Mouse (Mus musculus) intestine, embryonic 14.5 days (tissue): ENCODE results near the gene Anapc13. TPM values are rescaled to one million over a fixed set of nuclear protein-coding genes. Genes with fewer than 3 reads are reported as not detected.
A peak's percentile ranks its signal among the peaks of the same experiment; 100 is the strongest.

Source experiments
- ATAC-seq: fragments of 200-750 bp; cut with Nextera tagmentation; replicated peaks from 2 replicates; pipeline ENCODE4 v1.8.0; 2017; ENCODE audit warnings: low read depth, moderate number of reproducible peaks, moderate TSS enrichment, moderate library complexity; ENCODE audit not compliant: low FRiP score, low TSS enrichment
- DNase-seq: peaks from one replicate; pipeline ENCODE4 v3.0.0-alpha.2; 2018; ENCODE audit warnings: low spot score
- H3K27ac ChIP-seq: fragments of 300-500 bp; sonication (generic); 2 replicates; pipeline ENCODE4 v1.5.1; 2014; ENCODE audit warnings: low read depth, mild to moderate bottlenecking, control low read depth
- H3K27me3 ChIP-seq: fragments of 300-500 bp; sonication (generic); replicated peaks from 2 replicates; pipeline ENCODE4 v1.6.1; 2014; ENCODE audit warnings: low read length, control low read depth; ENCODE audit not compliant: control insufficient read depth, insufficient read depth
- H3K36me3 ChIP-seq: fragments of 300-500 bp; sonication (generic); 2 replicates; pipeline ENCODE4 v1.6.1; 2014; ENCODE audit warnings: low read length, control low read depth; ENCODE audit not compliant: control insufficient read depth, insufficient read depth
- H3K4me1 ChIP-seq: fragments of 300-500 bp; sonication (generic); replicated peaks from 2 replicates; pipeline ENCODE4 v1.6.1; 2014; ENCODE audit warnings: low read length, control low read depth, mixed read lengths; ENCODE audit not compliant: control insufficient read depth, insufficient read depth
- H3K4me2 ChIP-seq: fragments of 300-500 bp; sonication (generic); 2 replicates; pipeline ENCODE4 v1.6.1; 2014; ENCODE audit warnings: low read length
- H3K4me3 ChIP-seq: fragments of 300-500 bp; sonication (generic); 2 replicates; pipeline ENCODE4 v1.5.1; 2014; ENCODE audit warnings: low read depth, low read length, control low read depth, mixed read lengths
- H3K9ac ChIP-seq: fragments of 300-500 bp; sonication (generic); 2 replicates; pipeline ENCODE4 v1.6.1; 2014; ENCODE audit warnings: mild to moderate bottlenecking, low read length
- H3K9me3 ChIP-seq: fragments of 300-500 bp; sonication (generic); 2 replicates; pipeline ENCODE4 v1.6.1; 2016; ENCODE audit warnings: low read length, control low read depth; ENCODE audit not compliant: control insufficient read depth
- WGBS: fragments of 180-500 bp; shearing (Covaris S2); extraction: QIAGEN DNeasy Blood & Tissue Kit; methylation state at CpG from one replicate; pipeline ENCODE4 v1.1.7; 2014; 5-methylcytosine and 5-hydroxymethylcytosine counted together
- polyA plus RNA-seq: library from polyadenylated mRNA; unstranded; fragments of >200 nt; fragmentation: Nextera tagmentation; extraction: Ambion mirVana; gene quantifications from 2 replicates; pipeline ENCODE4 v1.2.1, GENCODE M21; 2014

Anapc13 gene
- polyA plus RNA-seq, 1 experiment from 2014 or later: 216 TPM

GRCm38 (mm10) chr9:102649917-102650527, 23.9 kb downstream of the Anapc13 start:
- WGBS: 14% methylated on average over 17 of the region's 17 CpGs
- peak overlapping the region; percentile 28 for H3K4me2 ChIP-seq

GRCm38 (mm10) chr9:102650637-102651036, 24.5 kb downstream of the Anapc13 start:
- Histone ChIP-seq H3K27ac (peak overlapping the region; percentile 76), H3K4me2 (peak overlapping the region; percentile 28; the same call in 1 of the 2 replicates)

More at GRCm38 (mm10) chr9:102649917-102650527, 23.9 kb downstream of the Anapc13 start:
- H3K36me3 ChIP-seq: no peaks in the 10 kb centered on the region
- ATAC-seq (peak; percentile 79), DNase-seq (peak; percentile 75)
- H3K4me1 ChIP-seq: peaks cover 26% of the 10 kb centered on the region
- H3K9me3 ChIP-seq: 0 out of 2 replicates have a peak, but pooled peaks cover 2% of the 10 kb centered on the region
- no peak overlapping the region for H3K4me3 ChIP-seq
- no peak overlapping the region for H3K9ac ChIP-seq
- H3K27ac ChIP-seq: peak overlapping the region; percentile 76
- H3K27me3 ChIP-seq: no peaks in the 10 kb centered on the region

GRCm38 (mm10) chr9:102651199-102651720, 25.2 kb downstream of the Anapc13 start:
- Histone ChIP-seq H3K27ac (no peak overlapping the region), H3K36me3 (no peaks in the 10 kb centered on the region), H3K27me3 (no peaks in the 10 kb centered on the region), H3K9me3 (0 out of 2 replicates have a peak, but pooled peaks cover 2% of the 10 kb centered on the region), H3K4me3 (no peak overlapping the region), H3K4me2 (no peak overlapping the region), H3K4me1 (peaks cover 24% of the 10 kb centered on the region), H3K9ac (no peak overlapping the region)
- WGBS: 43% methylated on average over 6 of the region's 6 CpGs
- ATAC-seq (no peak), DNase-seq (peak; percentile 44)

More at GRCm38 (mm10) chr9:102650637-102651036, 24.5 kb downstream of the Anapc13 start:
- Histone ChIP-seq H3K27me3 (no peaks in the 10 kb centered on the region), H3K4me1 (peaks cover 24% of the 10 kb centered on the region), H3K36me3 (no peaks in the 10 kb centered on the region), H3K9ac (0 out of 2 replicates have a peak overlapping the region, but pooled peaks have one; percentile 10), H3K9me3 (0 out of 2 replicates have a peak, but pooled peaks cover 2% of the 10 kb centered on the region), H3K4me3 (no peak overlapping the region)
- no peak for ATAC-seq
- 21% methylated on average over 7 of the region's 7 CpGs for WGBS
- peak; percentile 60 for DNase-seq

GRCm38 (mm10) chr9:102656355-102657095, 30.4 kb downstream of the Anapc13 start:
- WGBS: 53% methylated on average over 8 of the region's 8 CpGs
- no peak for ATAC-seq

GRCm38 (mm10) chr9:102668115-102668514, 42.0 kb downstream of the Anapc13 start:
- DNase-seq (no peak), ATAC-seq (no peak)
- Histone ChIP-seq H3K4me1 (no peaks in the 10 kb centered on the region), H3K4me2 (no peak overlapping the region), H3K9me3 (no peaks in the 10 kb centered on the region), H3K27ac (no peak overlapping the region), H3K9ac (no peak overlapping the region), H3K4me3 (no peak overlapping the region), H3K36me3 (no peaks in the 10 kb centered on the region), H3K27me3 (no peaks in the 10 kb centered on the region)
- WGBS: 35% methylated on average over 6 of the region's 6 CpGs

More at GRCm38 (mm10) chr9:102656355-102657095, 30.4 kb downstream of the Anapc13 start:
- Histone ChIP-seq H3K4me2 (no peak overlapping the region), H3K36me3 (no peaks in the 10 kb centered on the region), H3K4me1 (peaks cover 4% of the 10 kb centered on the region), H3K4me3 (no peak overlapping the region), H3K27ac (no peak overlapping the region), H3K9me3 (0 out of 2 replicates have a peak, but pooled peaks cover 2% of the 10 kb centered on the region), H3K9ac (no peak overlapping the region), H3K27me3 (no peaks in the 10 kb centered on the region)
- no peak for DNase-seq

GRCm38 (mm10) chr9:102668906-102669305, 42.8 kb downstream of the Anapc13 start:
- H3K9me3 ChIP-seq: no peaks in the 10 kb centered on the region
- H3K27me3 ChIP-seq: no peaks in the 10 kb centered on the region
- no peaks in the 10 kb centered on the region for H3K4me1 ChIP-seq
- DNase-seq: no peak
- H3K36me3 ChIP-seq: no peaks in the 10 kb centered on the region
- no peak for ATAC-seq
- H3K27ac ChIP-seq: no peak overlapping the region
- H3K4me3 ChIP-seq: no peak overlapping the region
- H3K4me2 ChIP-seq: no peak overlapping the region
- H3K9ac ChIP-seq: no peak overlapping the region
- WGBS: 81% methylated on average over 12 of the region's 12 CpGs

- no peaks in the 10 kb centered on the region for H3K9me3 ChIP-seq
Observed at GRCm38 (mm10) chr9:102673381-102673780, 47.3 kb downstream of the Anapc13 start.

GRCm38 (mm10) chr9:102675922-102676321, 49.8 kb downstream of the Anapc13 start:
- H3K27ac ChIP-seq: no peak overlapping the region
- no peak overlapping the region for H3K9ac ChIP-seq
- 72% methylated on average over 5 of the region's 5 CpGs for WGBS
- ATAC-seq (no peak), DNase-seq (no peak)
- no peaks in the 10 kb centered on the region for H3K27me3 ChIP-seq
- no peaks in the 10 kb centered on the region for H3K9me3 ChIP-seq
- H3K36me3 ChIP-seq: no peaks in the 10 kb centered on the region
- no peaks in the 10 kb centered on the region for H3K4me1 ChIP-seq
- no peak overlapping the region for H3K4me2 ChIP-seq
- no peak overlapping the region for H3K4me3 ChIP-seq

More at GRCm38 (mm10) chr9:102673381-102673780, 47.3 kb downstream of the Anapc13 start:
- DNase-seq (no peak), ATAC-seq (no peak)
- H3K9ac ChIP-seq: no peak overlapping the region
- 72% methylated on average over 7 of the region's 7 CpGs for WGBS
- no peak overlapping the region for H3K27ac ChIP-seq
- H3K4me1 ChIP-seq: no peaks in the 10 kb centered on the region
- no peaks in the 10 kb centered on the region for H3K27me3 ChIP-seq
- no peak overlapping the region for H3K4me3 ChIP-seq
- no peaks in the 10 kb centered on the region for H3K36me3 ChIP-seq
- H3K4me2 ChIP-seq: no peak overlapping the region
